Mouse (Mus musculus): ENCODE data around the gene Nxn.

DNA sequence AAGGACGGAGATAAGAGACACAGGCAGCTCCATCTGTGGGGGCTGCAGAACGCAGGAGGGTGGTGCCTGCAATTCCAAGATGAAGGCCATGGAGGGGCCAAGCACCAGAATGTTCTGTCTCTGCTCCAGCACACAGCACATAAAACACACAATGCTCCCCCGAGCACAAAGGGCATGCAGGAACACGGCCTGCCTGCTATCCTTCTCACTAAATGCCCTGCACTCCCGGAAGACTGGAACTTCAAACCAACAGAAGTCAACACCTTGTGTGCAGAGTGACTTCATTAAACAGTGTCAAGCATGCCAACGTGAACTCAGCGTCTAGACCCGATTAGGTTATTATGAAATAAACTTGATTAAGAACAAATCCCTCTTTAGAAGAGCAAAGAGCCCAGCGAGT, 74.7 kb downstream of the Nxn start:
- TF ChIP-seq CTCF (conservative IDR thresholded peaks at IDR 0.05; ENCODE audit: insufficient read depth, insufficient read length, low read depth, low read length): no peak
- TF ChIP-seq POLR2A (IDR thresholded peaks at IDR 0.05; ENCODE audit: low read depth, low read length): no peak

Measured in kidney, adult 2 months (tissue).